Mouse (Mus musculus) E14TG2a.4 (cell line): ENCODE data around the gene Vti1b.

Experiments
- H3K27me3 ChIP-seq: 2 replicates; pipeline ENCODE4 v1.6.1; 2014; ENCODE audit warnings: low read length, control low read depth; ENCODE audit not compliant: insufficient read depth
- H3K36me3 ChIP-seq: 2 replicates; pipeline ENCODE4 v1.6.1; 2014; ENCODE audit warnings: low read length, control low read depth; ENCODE audit not compliant: insufficient read depth
- H3K4me1 ChIP-seq: replicated peaks from 2 replicates; pipeline ENCODE4 v1.6.1; 2014; ENCODE audit warnings: low read depth, low read length, control low read depth
- H3K4me3 ChIP-seq: replicated peaks from 2 replicates; pipeline ENCODE4 v1.5.1; 2014; ENCODE audit warnings: mild to moderate bottlenecking, low read length
- H3K9me3 ChIP-seq: 2 replicates; pipeline ENCODE4 v1.6.1; 2014; ENCODE audit warnings: low read length, control low read depth
- CTCF ChIP-seq: conservative IDR thresholded peaks from 2 replicates; pipeline ENCODE4 v1.5.1; 2014; ENCODE audit warnings: low read length
- NANOG ChIP-seq: IDR thresholded peaks from 2 replicates; pipeline ENCODE4 v1.6.1; 2014; ENCODE audit warnings: borderline replicate concordance, low read length, mixed read lengths
- POU5F1 ChIP-seq: IDR thresholded peaks from 2 replicates; pipeline ENCODE4 v1.6.1; 2014; ENCODE audit warnings: low read length, borderline replicate concordance

Gene Vti1b

GRCm38 (mm10) chr12:79172019-79172941, at the start of gene Vti1b:
Vti1b (minus strand) TSS chr12:79172667.
- Histone ChIP-seq H3K9me3 (no peaks in the 10 kb centered on the region), H3K4me3 (peak within 1 kb of the TSS; percentile 99), H3K27me3 (no peaks in the 10 kb centered on the region), H3K36me3 (peaks cover 30% of the 10 kb centered on the region), H3K4me1 (peaks cover 11% of the 10 kb centered on the region)
- TF ChIP-seq POU5F1: no peak
- no peak for TF ChIP-seq NANOG
- peak; percentile 30 for TF ChIP-seq CTCF

DNA sequence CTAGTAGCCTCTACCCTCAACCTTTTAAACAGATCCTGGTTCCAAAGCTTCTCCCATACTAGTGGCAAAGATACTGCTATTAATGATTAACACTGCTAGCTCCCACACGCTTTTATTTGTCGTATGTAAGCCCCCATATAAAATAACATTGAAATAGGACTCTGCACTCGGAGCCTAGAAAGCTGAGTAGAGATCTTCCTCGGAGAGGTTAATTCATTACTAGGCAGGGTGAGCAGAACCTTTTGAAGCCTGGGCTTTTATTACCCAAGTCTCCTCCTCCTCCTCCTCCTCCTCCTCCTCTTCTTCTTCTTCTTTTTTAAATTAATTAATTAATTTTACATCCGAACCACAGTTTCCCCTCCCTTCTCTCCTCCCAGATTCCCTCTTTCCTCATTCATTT, 45.0 kb upstream of the Vti1b start:
- H3K36me3 ChIP-seq: no peaks in the 10 kb centered on the region
- no peaks in the 10 kb centered on the region for H3K9me3 ChIP-seq
- no peaks in the 10 kb centered on the region; the same call in 1 of the 2 replicates for H3K4me1 ChIP-seq
- peaks cover 13% of the 10 kb centered on the region; the same call in 1 of the 2 replicates for H3K27me3 ChIP-seq
- no peak overlapping the region for H3K4me3 ChIP-seq
- TF ChIP-seq NANOG (no peak), CTCF (no peak), POU5F1 (no peak)

GRCm38 (mm10) chr12:79211447-79211846, 39.0 kb upstream of the Vti1b start:
- Histone ChIP-seq H3K9me3 (no peaks in the 10 kb centered on the region), H3K4me1 (peaks cover 8% of the 10 kb centered on the region; the same call in 1 of the 2 replicates), H3K4me3 (no peak overlapping the region), H3K27me3 (0 out of 2 replicates have a peak, but pooled peaks cover 12% of the 10 kb centered on the region), H3K36me3 (no peaks in the 10 kb centered on the region)
- TF ChIP-seq NANOG (no peak), CTCF (no peak), POU5F1 (no peak)

DNA sequence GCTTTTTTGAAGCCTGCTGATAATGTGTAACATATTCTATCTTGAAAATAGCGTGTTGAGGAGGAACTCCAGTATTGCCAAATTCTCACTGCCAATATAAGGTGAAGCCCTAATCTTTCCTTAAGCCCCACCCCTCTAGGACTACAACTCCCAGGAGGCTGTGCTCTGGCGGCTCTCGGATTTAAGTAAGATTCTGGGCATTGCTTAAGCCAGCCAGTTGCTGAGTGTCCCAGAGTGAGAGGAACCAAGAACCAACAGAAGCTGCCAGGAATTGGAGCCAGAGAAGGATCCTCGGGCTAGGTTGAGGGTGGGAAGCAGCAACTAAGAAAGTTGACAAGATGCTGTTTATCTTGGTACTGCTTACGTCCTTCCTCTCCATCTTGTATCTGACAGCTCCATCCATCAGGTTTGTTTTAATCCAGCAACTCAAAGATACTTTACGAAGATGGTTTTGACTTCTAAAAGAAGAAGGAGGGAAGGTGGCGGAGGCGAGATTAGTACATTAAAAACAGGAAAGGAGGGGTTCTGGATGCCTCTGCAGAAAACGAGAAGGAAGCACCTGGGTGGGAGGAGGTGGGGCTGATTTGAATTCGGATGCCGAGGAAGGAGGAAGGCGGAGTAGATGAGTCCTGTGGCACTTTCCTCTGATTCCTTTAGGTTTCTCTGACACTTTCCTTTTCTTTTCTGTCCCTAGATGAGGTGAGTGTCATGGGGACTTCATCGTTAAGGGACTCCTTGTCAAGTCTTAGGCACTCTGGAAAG, 36.4 kb upstream of the Vti1b start, which contains the start of gene Rdh12:
Gene Rdh12 (plus strand): TSS at position 212 of the 762 bp plus-strand sequence.
- Histone ChIP-seq H3K4me3 (peak within 1 kb of the TSS; percentile 69), H3K27me3 (0 out of 2 replicates have a peak, but pooled peaks cover 11% of the 10 kb centered on the region), H3K36me3 (no peaks in the 10 kb centered on the region), H3K4me1 (peaks cover 8% of the 10 kb centered on the region; the same call in 1 of the 2 replicates), H3K9me3 (no peaks in the 10 kb centered on the region)
- no peak for TF ChIP-seq NANOG
- TF ChIP-seq POU5F1: no peak

GRCm38 (mm10) chr12:79201882-79202281, 29.4 kb upstream of the Vti1b start:
- Histone ChIP-seq H3K9me3 (no peaks in the 10 kb centered on the region), H3K36me3 (no peaks in the 10 kb centered on the region), H3K4me1 (no peaks in the 10 kb centered on the region), H3K27me3 (no peaks in the 10 kb centered on the region; the same call in 1 of the 2 replicates), H3K4me3 (no peak overlapping the region)
- TF ChIP-seq CTCF: no peak
- TF ChIP-seq POU5F1: no peak
- TF ChIP-seq NANOG: no peak

GRCm38 (mm10) chr12:79197105-79197504, 24.6 kb upstream of the Vti1b start:
- Histone ChIP-seq H3K27me3 (no peaks in the 10 kb centered on the region), H3K9me3 (no peaks in the 10 kb centered on the region), H3K4me3 (no peak overlapping the region), H3K4me1 (peaks cover 1% of the 10 kb centered on the region), H3K36me3 (no peaks in the 10 kb centered on the region)
- TF ChIP-seq NANOG: no peak
- no peak for TF ChIP-seq CTCF
- TF ChIP-seq POU5F1: no peak

DNA sequence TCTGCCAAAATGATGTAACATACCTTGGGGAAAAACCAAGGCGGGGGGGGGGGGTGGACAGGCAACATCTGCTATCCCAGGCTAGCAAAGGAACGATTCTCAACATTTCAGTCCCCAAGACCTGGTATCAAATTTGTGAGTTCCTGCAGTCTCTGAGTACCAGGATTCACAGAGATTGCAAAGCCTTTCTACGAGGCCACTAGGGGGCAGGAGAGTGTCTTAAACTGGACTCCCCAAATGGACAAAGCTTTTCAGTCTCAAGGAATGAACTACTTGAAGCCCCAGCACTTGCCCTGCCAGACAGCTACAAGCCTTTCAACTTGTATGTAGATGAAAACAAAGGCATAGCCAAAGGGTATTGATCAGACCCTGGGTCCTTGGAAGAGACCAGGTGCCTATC, 21.0 kb upstream of the Vti1b start:
- Histone ChIP-seq H3K36me3 (peaks cover 21% of the 10 kb centered on the region), H3K4me1 (peaks cover 24% of the 10 kb centered on the region), H3K4me3 (no peak overlapping the region), H3K9me3 (no peaks in the 10 kb centered on the region), H3K27me3 (no peaks in the 10 kb centered on the region)
- no peak for TF ChIP-seq POU5F1
- peak; percentile 75 for TF ChIP-seq CTCF
- TF ChIP-seq NANOG: no peak

- Histone ChIP-seq H3K36me3 (peaks cover 33% of the 10 kb centered on the region), H3K9me3 (no peaks in the 10 kb centered on the region), H3K4me1 (peaks cover 24% of the 10 kb centered on the region), H3K27me3 (no peaks in the 10 kb centered on the region), H3K4me3 (peak within 1 kb of the TSS; percentile 88)
- TF ChIP-seq CTCF: no peak
- TF ChIP-seq NANOG: no peak
- TF ChIP-seq POU5F1: no peak
Measured at GRCm38 (mm10) chr12:79192193-79192592, 19.7 kb upstream of the Vti1b start, which contains the start of gene Rdh11. Rdh11 (minus strand) TSS chr12:79192293.
